Mouse (Mus musculus): ENCODE data around the gene Rnf130.
"Not testable (repeated sequence)": the region's sequence is repeated elsewhere in the genome, so short reads cannot be mapped to it uniquely, and the experiment has no call there.

Gene Rnf130

GRCm38 (mm10) chr11:50090982-50091675 is 66.0 kb downstream of the Rnf130 start:
- peak; percentile 88 for DNase-seq

GRCm38 (mm10) chr11:50091681-50092080 is 66.5 kb downstream of the Rnf130 start:
- DNase-seq, result no peak

- DNase-seq, result no peak
Measured at GRCm38 (mm10) chr11:50095661-50096060, 70.5 kb downstream of the Rnf130 start.

GRCm38 (mm10) chr11:50097091-50097490 is 71.9 kb downstream of the Rnf130 start:
- DNase-seq, result peak; percentile 77

GRCm38 (mm10) chr11:50098961-50099481 is 73.9 kb downstream of the Rnf130 start:
- DNase-seq, result no peak

GRCm38 (mm10) chr11:50099692-50100091 is 74.5 kb downstream of the Rnf130 start:
- no peak for DNase-seq

GRCm38 (mm10) chr11:50100548-50101307 is 75.6 kb downstream of the Rnf130 start:
- peak; percentile 91 for DNase-seq

- DNase-seq, result not testable (repeated sequence)
Measured at GRCm38 (mm10) chr11:50101962-50102361, 76.8 kb downstream of the Rnf130 start.

- no peak for DNase-seq
Measured at GRCm38 (mm10) chr11:50104016-50104415, 78.9 kb downstream of the Rnf130 start.

- DNase-seq, result no peak
Measured at GRCm38 (mm10) chr11:50105237-50105636, 80.1 kb downstream of the Rnf130 start.

- no peak for DNase-seq
Measured at GRCm38 (mm10) chr11:50106024-50106423, 80.9 kb downstream of the Rnf130 start.

GRCm38 (mm10) chr11:50108823-50109244 is 83.7 kb downstream of the Rnf130 start:
- DNase-seq, result no peak

- DNase-seq, result peak; percentile 66
Measured at GRCm38 (mm10) chr11:50114329-50114728, 89.2 kb downstream of the Rnf130 start.

- DNase-seq, result peak; percentile 67
Measured at GRCm38 (mm10) chr11:50122631-50123081, 97.5 kb downstream of the Rnf130 start.

- DNase-seq, result no peak
Measured at GRCm38 (mm10) chr11:50127781-50128180, 102.6 kb downstream of the Rnf130 start.

- peak; percentile 90 for DNase-seq
Measured at GRCm38 (mm10) chr11:50130811-50131766, 105.9 kb downstream of the Rnf130 start, which contains the start of gene Tbc1d9b. Gene Tbc1d9b, plus strand, starts transcription at chr11:50131396.

- DNase-seq, result peak; percentile 46
Measured at GRCm38 (mm10) chr11:50131801-50132201, 106.7 kb downstream of the Rnf130 start.

GRCm38 (mm10) chr11:50132265-50132664 is 107.1 kb downstream of the Rnf130 start:
- no peak for DNase-seq

- no peak for DNase-seq
Measured at GRCm38 (mm10) chr11:50134136-50134859, 109.2 kb downstream of the Rnf130 start.

GRCm38 (mm10) chr11:50138206-50138822 is 113.2 kb downstream of the Rnf130 start:
- peak; percentile 67 for DNase-seq

GRCm38 (mm10) chr11:50139571-50139970 is 114.4 kb downstream of the Rnf130 start:
- no peak for DNase-seq

All from cerebellum, adult 11-12 months (tissue).